Mouse (Mus musculus) regulatory T cell (primary cell): ENCODE measurements around the gene Cul4a.
"Not testable (repeated sequence)": the region's sequence is repeated elsewhere in the genome, so short reads cannot be mapped to it uniquely, and the experiment has no call there.

Experiments used
- in situ Hi-C: fragments of 300-600 bp; cut with MboI, MseI; formaldehyde crosslinking; loops from one replicate; pipeline ENCODE4 v1.15.1; 2025; ENCODE audit warnings: high pct_unique_total_duplicates

The Cul4a gene

DNA sequence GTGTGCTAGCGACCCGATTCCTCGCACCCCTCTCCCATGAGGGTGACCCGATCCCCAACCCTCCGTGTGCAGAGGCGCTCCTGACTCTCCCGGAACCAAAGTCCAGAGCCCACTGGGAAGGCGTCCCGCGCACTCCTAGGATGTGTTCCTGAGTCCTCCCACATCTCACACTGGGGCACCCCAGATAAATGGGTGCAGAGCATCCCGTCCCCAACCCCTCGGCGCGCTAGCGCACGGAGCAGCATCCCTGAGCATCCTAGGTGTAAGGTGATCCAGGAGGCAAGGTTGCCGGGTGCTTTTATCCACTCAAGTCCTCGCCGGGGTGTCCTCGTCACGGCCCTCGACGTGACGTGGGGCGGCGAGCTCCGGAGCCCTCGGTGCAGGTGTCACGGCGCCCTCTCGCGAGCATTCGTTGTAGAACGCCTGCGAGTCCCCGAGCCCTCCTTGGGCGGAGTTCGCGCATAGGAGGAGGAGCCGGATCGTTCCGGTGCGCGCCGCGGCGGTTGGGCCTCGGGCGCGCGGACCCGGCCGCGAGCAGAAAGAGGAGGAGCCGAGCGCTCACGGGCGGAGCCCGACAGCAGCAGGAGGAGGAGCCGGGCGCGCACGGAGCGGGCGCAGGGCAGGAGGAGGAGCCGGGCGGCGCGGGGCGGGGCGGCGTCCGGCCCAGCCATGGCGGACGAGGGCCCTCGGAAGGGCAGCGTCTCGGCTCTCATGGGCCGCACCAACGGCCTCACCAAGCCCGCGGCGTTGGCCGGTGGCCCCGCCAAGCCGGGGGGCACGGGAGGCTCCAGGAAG lies at the start of gene Cul4a, which contains the start of gene Pcid2:
Gene Cul4a (plus strand): TSS at position 535 of the 795 bp plus-strand sequence.
Gene Pcid2 (minus strand): TSS at position 373 of the 795 bp plus-strand sequence.
- in situ Hi-C loops, result loop anchor here (5.0 kb wide), 2 partner anchors 232 to 1548 kb away; partner anchors contain the start of genes Ing1 and Tfdp1

DNA sequence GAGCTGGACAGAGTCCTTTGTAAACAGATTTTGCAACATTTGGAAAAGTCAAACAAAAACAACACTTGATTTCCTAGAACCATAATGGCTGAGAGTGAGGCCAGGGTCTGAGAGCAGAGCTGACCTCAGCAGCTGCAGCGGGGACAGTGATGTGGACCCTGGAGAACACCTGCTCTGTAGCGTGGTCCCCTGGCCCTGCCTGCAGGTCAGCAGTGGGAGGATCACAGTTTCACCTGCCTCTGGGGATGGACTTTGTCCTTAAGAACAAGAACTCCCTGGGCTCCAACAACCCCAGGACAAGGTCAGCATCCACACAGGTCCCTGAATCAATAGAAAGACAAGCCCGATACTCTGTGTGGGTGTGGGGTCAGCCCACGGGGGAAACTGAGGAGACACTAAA lies 48.1 kb upstream of the Cul4a start:
- in situ Hi-C loops, result no loop called here

DNA sequence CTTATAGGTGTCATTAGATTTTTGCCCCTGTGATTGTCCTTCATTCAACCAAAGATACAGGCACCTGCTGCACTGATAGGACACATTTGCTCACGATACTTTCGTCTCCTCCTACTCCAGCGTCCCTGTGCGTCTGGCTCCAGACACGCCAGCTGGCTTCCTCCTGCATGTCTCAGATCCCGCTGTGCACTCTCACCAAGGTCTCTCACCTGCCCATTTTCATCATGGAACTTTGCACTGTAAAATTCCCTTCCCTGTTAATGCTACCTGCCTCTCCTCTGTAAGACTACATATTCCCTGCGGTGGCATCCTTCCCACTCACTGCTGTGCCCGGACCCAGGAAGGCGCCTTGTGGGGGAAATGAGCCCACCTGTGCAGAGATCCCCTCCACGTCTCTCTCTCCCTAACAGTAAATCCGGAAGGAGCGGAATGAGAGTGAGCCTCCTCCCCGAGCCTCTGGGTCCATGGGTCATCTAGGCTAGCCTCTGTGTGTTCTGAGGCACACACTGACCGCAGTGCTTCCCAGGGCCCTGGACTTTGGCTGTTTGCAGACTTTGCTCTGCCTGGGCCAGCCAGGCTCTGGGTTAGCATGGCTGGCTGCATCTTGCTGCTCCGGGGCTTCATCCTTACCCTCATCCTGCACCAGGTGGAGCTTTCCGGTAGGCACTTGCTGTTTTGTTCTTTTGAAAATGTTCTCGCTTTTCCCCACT lies 44.8 kb upstream of the Cul4a start, which contains the start of gene Proz:
Gene Proz (plus strand): TSS at position 474 of the 710 bp plus-strand sequence.
- in situ Hi-C loops, result no loop called here

DNA sequence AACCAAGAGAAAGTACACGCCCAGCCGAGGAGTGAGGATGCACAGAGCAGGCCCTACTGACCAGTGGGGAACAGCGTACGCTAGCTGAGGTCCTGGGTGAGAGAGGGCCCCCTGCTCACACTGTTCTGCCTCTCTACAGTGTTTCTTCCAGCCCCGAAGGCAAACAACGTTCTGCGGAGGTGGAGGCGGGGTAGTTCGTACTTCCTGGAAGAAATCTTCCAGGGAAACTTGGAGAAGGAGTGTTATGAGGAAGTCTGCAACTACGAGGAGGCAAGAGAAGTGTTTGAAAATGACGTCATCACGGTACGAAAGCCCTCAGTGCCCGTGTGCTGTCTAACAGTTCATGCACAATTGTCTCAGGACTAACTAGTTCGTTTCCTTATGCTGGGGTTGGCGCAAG lies 42.3 kb upstream of the Cul4a start:
- in situ Hi-C loops, result no loop called here

DNA sequence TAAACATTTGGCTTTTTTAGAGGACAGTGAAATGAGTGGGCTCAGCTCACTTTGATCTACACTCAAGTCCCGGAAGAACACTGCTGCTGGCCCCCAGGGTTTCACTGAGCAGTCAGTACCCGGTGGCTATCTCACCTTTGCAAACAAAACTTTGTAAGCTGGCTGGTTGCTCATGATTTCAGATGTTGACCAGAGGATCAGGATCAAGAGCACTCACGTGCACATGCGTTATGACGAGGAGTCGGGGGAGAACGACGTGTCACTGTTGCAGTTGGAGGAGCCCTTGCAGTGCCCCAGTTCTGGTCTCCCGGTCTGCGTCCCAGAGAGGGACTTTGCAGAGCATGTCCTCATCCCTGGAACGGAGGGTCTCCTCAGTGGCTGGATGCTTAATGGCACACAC lies 32.2 kb upstream of the Cul4a start:
- in situ Hi-C loops, result no loop called here

DNA sequence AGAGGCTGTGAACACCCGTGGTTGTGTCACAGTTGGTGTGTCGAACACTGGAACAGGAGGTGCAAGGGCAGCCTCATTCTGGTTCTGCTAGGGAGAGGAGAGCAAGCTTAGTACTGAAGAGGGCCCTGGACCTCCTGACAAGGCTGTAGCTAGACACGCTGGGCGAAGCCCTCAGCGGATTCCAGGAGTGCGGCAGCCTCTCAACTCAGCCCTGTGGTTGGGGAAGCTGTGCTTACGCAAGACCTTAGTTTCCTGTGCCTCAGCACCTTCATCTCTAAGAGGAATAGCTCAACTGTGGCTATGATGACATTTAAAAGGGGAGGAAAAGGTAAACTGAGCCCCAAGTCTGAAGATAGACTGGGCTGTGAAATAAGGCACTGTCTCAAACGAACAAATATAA lies 30.4 kb upstream of the Cul4a start:
- in situ Hi-C loops, result no loop called here

DNA sequence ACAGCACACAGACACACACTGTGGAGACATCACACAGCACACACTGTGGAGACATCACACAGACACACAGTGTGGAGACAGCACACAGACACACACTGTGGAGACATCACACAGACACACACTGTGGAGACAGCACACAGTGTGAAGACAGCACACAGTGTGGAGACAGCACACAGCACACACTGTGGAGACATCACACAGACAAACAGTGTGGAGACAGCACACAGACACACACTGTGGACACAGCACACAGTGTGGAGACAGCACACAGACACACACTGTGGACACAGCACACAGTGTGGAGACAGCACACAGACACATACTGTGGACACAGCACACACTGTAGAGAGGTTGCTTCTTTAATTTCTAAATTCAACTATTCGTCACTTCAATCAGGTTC lies 29.8 kb upstream of the Cul4a start:
- in situ Hi-C loops, result not testable (repeated sequence)

DNA sequence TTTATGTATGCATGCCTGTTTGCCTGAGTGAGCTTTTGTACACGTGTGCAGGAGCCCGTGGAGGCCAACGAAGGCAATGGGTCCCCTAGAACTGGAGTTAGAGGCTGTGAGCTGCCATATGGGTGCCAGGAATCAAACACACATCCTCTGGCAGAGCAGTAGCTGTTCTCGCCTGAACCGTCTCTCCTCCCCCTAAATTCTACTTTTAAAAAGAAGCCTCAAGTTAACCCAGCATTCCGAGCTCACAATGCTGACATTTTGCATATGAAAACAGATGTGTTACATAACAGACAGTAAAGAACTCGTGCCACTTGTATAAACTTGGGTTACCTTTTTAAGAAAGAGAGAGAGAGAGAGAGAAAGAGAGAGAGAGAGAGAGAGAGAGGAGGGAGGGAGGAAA lies 27.9 kb upstream of the Cul4a start:
- in situ Hi-C loops, result no loop called here

DNA sequence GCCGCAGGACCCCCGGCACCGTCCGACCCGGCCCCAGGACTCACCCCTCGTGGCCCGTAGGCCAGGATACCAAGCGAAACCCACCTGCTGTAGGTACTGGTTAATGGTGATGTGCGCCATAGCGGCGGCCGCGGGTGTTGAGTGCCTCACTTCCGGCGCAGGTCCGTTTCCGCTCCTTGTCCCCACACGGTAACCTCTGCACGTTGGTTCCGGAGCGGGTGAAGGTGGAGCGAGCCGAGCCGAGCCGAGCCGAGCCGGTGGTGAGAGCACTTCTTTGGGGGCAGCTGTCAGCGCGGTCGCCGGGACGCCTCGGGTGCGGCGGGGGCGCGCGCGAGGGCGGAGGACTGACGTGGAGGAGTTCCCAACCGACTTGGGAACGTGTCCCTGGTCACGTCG lies 732 bp upstream of the Cul4a start:
- in situ Hi-C loops, result loop anchor here (5.0 kb wide), 2 partner anchors 233 to 1547 kb away; partner anchors contain the start of genes Ing1 and Tfdp1

DNA sequence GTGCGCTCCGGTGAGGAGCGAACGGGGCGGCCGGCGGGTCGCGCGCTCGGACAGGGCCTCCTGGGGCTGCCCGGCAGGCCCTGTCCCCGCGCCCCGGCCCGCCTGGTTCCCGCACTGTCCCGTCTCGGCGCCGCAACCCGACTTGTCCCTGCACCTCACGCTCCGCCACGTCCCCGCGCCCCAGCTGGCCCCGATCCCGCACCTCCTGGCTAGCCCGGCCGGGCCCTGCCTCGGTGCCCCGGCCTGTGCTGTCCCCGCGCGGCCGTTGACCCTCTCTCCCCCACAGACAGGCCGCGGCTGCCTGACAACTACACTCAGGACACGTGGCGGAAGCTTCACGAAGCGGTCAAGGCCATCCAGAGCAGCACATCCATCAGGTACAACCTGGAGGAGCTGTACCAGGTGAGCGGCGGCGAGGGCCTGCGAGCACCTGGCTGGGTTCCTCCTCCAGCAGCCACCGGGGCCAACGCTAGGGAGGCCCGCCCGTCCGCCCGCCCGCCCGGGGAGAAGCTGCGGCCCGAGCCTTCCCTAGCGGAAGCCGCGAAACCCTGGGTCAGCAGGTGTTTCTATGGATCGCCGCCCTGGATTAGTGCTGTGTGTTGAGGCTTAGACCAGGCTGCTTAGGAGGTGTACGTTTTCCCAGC lies 609 bp downstream of the Cul4a start:
- in situ Hi-C loops, result loop anchor here (5.0 kb wide), 2 partner anchors 231 to 1549 kb away; partner anchors contain the start of genes Ing1 and Tfdp1

DNA sequence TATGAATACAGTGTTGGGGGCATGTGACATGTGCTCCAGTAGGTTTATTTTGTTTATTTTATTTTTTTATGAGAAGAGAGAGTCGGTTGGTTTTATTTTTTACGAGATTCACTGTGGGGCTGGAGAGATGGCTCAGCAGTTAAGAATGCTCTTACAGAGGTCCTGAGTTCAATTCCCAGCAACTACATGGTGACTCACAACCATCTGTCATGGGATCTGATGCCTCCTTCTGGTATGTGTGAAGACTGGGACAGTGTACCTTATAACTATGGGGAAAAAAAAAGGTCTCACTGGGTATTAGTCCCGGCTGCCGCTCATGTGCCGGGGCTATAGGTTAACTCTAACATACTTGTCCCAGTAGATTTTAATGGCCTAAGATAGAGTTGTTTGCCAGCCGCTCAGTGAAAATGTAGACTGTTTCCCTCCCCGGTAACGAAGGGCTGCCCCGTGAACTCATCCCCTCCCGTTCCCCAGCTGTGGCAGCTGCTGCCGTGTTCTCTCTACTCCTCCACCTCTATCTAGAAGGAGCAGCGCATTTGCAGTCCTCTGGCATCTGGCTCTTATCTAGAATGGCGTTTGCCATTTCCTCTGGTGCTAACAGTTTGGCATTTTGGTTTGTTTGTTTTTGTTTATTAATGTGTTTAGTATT lies 2.7 kb downstream of the Cul4a start:
- in situ Hi-C loops, result loop anchor here (5.0 kb wide), 2 partner anchors 229 to 1551 kb away; partner anchors contain the start of genes Ing1 and Tfdp1

DNA sequence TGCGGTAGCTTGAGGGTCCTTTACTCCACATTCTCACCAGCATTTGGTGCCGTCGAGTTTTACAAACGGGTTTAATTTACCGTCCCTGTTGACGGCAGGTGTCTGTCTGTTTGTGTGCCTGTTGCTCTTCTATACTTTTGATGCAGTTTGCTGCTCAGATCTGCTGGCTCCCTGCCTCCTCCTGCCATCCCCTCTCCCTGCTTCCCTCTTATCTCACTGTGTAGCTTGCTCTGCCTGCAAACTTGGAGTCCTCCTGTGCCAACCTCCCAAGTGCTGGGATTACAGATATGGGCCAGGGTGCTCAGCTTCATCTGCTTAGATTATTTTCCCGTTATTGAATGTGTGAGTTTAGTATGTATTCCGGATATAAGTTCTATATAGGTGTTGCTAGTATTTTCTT lies 3.5 kb downstream of the Cul4a start:
- in situ Hi-C loops, result loop anchor here (5.0 kb wide), 2 partner anchors 228 to 1552 kb away; partner anchors contain the start of genes Ing1 and Tfdp1

DNA sequence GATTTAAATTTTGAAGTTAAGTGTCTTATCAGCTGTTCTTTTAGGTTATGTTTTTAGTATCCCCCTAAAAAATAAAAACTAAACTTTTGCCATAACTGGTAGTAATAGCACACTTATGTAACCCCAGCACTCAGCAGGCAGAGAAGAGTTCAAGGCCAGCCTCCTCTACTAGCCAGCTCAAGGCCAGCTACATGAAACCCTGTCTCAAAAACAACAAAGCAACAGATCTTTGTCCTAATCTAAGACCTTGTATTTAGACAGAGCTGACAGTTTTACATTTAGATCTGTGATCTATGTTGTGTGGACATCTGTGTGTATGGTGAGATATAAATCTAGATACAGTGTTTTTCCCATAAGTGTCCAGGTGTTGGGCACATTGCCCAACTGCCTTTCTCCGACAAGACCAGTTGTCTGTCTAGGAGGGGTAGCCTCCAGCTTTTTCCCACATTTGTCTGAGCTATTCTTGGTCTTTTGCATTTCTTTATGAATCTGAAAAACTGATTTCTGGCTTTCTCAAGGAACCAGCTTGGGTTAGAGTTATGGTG lies 4.1 kb downstream of the Cul4a start:
- in situ Hi-C loops, result loop anchor here (5.0 kb wide), 2 partner anchors 228 to 1552 kb away; partner anchors contain the start of genes Ing1 and Tfdp1

DNA sequence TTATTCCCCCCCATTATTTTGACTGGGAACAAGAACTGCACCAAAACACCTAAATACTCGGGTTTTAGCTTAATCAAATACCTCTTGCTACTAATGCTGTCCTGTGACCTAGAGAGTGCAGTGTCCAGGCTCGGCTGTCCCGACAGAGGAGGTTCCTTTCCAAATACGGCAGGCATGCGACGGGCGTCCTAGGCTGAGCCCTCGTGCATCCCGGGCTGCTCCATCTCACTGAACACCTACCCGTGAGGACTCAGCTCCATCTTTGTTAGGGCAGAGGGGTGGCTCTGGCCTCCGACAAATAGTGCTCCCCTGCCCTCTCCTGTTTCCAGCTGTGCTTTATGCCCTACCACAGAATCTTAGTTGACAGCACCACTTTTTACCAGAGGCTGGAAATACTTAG lies 6.5 kb downstream of the Cul4a start:
- in situ Hi-C loops, result no loop called here

DNA sequence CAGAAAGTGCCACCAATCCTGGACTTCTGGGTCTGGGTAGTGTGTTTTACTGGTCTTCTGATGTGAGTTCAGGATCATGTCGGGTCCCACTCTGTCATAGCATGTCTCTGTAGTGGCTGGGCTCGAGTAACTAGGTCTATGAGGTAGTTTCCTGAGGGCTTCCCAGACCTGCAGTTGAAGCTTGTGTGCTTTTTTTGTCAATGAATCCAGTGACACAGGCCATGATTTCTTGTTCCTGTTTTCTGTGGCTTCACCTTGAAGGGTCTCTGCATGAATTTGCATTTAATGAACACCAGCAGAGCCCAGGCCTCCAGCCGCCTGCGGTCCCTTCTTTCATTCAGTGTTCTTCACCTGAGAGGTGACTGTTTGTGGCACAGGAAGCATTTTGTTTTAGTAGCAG lies 7.8 kb downstream of the Cul4a start:
- in situ Hi-C loops, result no loop called here

DNA sequence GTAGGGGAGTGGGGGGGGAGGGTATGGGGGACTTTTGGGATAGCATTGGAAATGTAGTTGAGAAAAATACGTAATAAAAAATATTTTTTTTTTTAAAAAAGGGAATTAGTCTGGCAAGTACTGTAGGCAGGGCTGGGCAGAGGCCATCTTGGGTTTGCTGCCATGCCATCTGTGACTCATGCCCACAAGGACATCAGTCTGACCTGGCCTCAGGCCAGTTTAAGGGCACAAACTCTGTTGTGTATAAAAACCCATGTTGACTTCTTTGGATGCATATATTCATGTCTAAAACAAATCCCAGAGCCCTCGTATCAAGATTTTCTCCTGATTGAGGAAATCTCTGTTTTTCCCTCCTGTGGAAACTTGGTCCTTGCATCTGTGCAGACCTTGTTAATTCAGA lies 11.7 kb downstream of the Cul4a start:
- in situ Hi-C loops, result no loop called here

DNA sequence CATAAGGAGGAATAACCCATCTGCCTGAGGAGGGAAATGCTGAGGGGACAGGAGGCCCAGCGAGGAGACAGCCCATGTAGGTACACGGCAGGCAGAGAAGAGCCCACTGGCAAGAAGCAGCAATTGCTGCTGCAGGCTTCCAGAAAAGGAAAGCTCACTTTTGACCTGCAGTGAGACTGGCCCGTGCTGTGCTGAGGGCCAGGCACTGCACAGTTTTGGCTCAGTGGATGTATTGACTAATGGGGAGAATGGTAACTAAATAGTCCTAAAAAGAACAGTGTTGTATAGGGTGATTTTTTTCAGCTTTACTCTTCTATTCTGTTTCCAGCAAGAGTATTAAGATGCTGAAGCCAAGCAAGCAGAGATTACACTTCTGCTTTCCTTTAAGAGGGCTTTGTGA lies 13.1 kb downstream of the Cul4a start:
- in situ Hi-C loops, result no loop called here

DNA sequence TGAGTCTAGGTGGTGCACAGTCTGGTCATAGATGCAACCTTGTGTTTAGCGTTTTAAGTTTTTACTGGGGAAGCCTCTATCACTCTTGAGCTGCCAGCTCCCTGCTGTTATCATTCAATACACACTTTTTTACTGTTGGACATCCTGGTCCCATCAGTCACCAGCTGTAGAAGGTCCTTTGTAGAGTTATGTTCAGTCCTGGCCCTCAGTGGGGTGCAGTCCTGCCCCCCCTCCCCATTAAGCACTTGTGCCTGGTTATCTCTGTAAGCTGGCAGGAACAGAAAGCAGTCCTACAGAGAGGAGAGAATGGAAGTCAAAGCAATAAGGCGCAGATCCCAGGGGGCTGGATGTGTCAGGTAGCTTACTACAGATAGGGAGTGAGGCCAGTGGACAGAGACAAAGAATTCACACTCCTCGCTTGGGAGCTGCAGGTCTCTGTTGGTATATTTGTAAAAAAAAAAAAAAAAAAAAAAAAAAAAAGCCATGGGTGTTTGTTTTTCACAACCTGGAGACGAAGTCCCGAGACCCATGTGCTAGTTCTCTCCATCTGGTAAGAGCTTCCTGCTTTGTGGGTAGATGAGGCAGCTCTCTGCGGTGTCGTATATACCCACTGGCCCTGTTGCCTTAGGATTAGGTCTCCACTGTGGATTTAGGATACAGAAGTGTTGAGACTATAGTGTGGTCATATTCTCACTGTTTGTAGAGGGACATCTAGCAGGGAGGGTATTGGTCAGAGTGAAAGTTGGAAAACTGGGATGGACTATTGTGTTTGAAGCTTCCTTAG lies 15.7 kb downstream of the Cul4a start:
- in situ Hi-C loops, result no loop called here

DNA sequence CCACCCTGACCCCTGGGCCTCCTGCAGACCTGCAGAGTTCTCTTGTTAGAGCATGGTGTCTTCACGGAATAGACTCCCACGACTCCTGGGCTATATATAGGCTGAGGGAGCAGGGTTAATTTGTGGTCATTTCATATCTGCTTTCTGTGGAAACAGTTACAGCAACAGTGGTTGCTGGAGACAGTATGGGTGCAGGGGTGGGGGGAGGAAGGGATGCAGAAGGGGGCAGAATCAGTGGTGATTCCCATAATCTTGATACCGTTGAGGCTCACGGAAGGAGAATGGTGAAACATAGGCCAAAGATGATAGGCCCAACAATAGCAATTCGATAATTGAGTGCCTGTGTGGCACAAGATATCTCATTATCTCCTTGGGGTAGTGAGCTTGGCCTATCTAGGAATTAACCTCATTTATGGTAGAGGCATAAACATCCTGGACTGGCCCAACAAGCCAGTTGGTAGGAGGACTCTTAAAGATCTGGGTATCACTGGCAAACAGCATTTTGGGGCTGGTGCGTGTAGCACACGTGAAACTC lies 17.5 kb downstream of the Cul4a start:
- in situ Hi-C loops, result no loop called here

DNA sequence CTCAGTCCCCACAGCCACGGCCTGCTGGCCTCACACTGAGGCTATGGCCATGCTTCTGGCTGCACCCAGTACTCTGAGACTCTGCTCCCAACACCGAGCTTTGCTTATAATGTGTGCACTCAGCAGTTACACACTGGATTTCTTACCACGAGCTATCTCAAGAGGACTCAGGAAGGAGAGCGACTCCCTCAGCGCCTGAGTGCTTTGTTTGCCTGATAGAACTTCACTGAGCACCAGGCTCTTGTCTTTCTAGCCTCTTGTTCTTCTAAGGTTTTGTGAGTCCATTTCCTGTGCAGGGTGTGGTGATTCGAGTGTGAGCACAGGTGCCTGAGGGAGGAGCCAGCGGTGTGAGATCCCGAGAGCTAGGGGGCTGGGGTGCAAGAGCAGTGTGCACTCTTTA lies 19.5 kb downstream of the Cul4a start:
- in situ Hi-C loops, result no loop called here
